Mouse (Mus musculus) neural tube, embryonic 14.5 days (tissue): Measurements from ENCODE around the gene Smco4. TPM values are rescaled to one million over a fixed set of nuclear protein-coding genes. Genes with fewer than 3 reads are reported as not detected.

Source experiments
- ATAC-seq: fragments of 200-750 bp; cut with Nextera tagmentation; 2 replicates; pipeline ENCODE4 v1.8.0; 2017; ENCODE audit warnings: low read depth, mild to moderate bottlenecking, moderate TSS enrichment, moderate library complexity
- H3K27ac ChIP-seq: fragments of 300-500 bp; sonication (generic); 2 replicates; pipeline ENCODE4 v1.5.1; 2014; ENCODE audit warnings: low read depth, mild to moderate bottlenecking, control low read depth, low read length, moderate library complexity, mixed read lengths
- H3K27me3 ChIP-seq: fragments of 300-500 bp; sonication (generic); 2 replicates; pipeline ENCODE4 v1.6.1; 2014; ENCODE audit warnings: low read length; ENCODE audit not compliant: control insufficient read depth, insufficient read depth
- H3K36me3 ChIP-seq: fragments of 300-500 bp; sonication (generic); 2 replicates; pipeline ENCODE4 v1.6.1; 2014; ENCODE audit warnings: low read length, mixed read lengths; ENCODE audit not compliant: control insufficient read depth, insufficient read depth
- H3K4me1 ChIP-seq: fragments of 300-500 bp; sonication (generic); 2 replicates; pipeline ENCODE4 v1.6.1; 2014; ENCODE audit warnings: low read length; ENCODE audit not compliant: control insufficient read depth, insufficient read depth
- H3K4me2 ChIP-seq: fragments of 300-500 bp; sonication (generic); 2 replicates; pipeline ENCODE4 v1.6.1; 2014; ENCODE audit warnings: mild to moderate bottlenecking, low read depth, low read length, control low read depth
- H3K4me3 ChIP-seq: fragments of 300-500 bp; sonication (generic); 2 replicates; pipeline ENCODE4 v1.5.1; 2014; ENCODE audit warnings: low read depth, low read length, control low read depth, mixed read lengths
- H3K9ac ChIP-seq: fragments of 300-500 bp; sonication (generic); replicated peaks from 2 replicates; pipeline ENCODE4 v1.6.1; 2014; ENCODE audit warnings: low read depth, mild to moderate bottlenecking, control low read depth, low read length, mixed read lengths
- H3K9me3 ChIP-seq: fragments of 300-500 bp; sonication (generic); 2 replicates; pipeline ENCODE4 v1.6.1; 2016; ENCODE audit warnings: low read length; ENCODE audit not compliant: control insufficient read depth
- WGBS: fragments of 180-500 bp; shearing (Covaris S2); extraction: QIAGEN DNeasy Blood & Tissue Kit; methylation state at CpG from one replicate; pipeline ENCODE4 v1.1.7; 2014; 5-methylcytosine and 5-hydroxymethylcytosine counted together
- polyA plus RNA-seq: library from polyadenylated mRNA; unstranded; fragments of >200 nt; fragmentation: Nextera tagmentation; extraction: Ambion mirVana; gene quantifications from 2 replicates; pipeline ENCODE4 v1.2.1, GENCODE M21; 2014

Smco4 gene
- 1.6 TPM in 2 replicates for polyA plus RNA-seq

DNA sequence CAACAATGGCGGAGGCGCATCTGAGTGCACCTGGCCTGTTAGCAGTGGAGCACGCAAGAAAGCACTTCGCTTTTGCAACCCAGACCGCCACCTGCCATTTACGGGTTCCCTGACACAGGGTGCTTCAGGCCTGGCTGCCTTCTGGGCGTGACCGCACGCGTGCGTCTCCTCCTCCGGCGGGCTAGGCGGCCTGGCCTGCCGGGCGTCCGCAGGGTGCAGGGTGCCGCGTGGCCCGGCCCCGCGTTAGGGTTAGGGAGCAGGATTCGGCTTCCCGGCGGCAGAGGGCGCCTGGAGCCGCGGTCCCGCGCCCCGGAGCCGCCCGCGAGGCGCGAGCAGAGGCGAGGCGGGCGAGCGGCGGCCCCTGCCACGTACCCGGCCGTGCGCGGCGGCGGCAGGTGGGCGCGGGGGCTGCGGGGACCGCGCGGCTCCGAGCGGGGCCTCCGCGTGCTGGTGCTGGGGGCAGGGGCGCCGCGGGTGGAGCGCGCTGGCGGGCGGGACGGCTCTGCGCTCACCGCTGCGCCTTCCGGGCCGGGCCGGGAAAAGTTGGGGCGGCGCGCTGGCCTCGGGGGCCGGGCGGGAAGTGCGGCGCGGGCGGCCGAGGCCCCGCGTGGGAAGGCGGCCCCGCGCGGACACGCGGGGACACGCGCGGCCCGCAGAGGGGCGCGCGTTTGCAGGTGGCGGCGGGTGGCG, at the start of gene Smco4:
Smco4 (plus strand) TSS at position 198 of the 690 bp plus-strand sequence.
- ATAC-seq: peak; percentile 91
- H3K4me2 ChIP-seq: peak within 1 kb of the TSS; percentile 95
- H3K9me3 ChIP-seq: no peaks in the 10 kb centered on the region
- H3K27me3 ChIP-seq: no peaks in the 10 kb centered on the region
- peak within 1 kb of the TSS; percentile 34; the same call in 1 of the 2 replicates for H3K27ac ChIP-seq
- H3K4me3 ChIP-seq: peak within 1 kb of the TSS; percentile 77
- H3K9ac ChIP-seq: peak within 1 kb of the TSS; percentile 76
- WGBS: under 1% methylated on average over 80 of the region's 101 CpGs
- no peaks in the 10 kb centered on the region for H3K36me3 ChIP-seq
- H3K4me1 ChIP-seq: peaks cover 4% of the 10 kb centered on the region; the same call in 1 of the 2 replicates

GRCm38 (mm10) chr9:15447397-15447796, 45.8 kb upstream of the Smco4 start:
- WGBS: 83% methylated on average over 2 of the region's 2 CpGs
- H3K4me1 ChIP-seq: 0 out of 2 replicates have a peak, but pooled peaks cover 5% of the 10 kb centered on the region
- no peaks in the 10 kb centered on the region for H3K9me3 ChIP-seq
- no peak for ATAC-seq
- H3K36me3 ChIP-seq: no peaks in the 10 kb centered on the region
- no peak overlapping the region for H3K4me2 ChIP-seq
- H3K27ac ChIP-seq: no peak overlapping the region
- no peaks in the 10 kb centered on the region for H3K27me3 ChIP-seq
- no peak overlapping the region for H3K9ac ChIP-seq
- H3K4me3 ChIP-seq: no peak overlapping the region

DNA sequence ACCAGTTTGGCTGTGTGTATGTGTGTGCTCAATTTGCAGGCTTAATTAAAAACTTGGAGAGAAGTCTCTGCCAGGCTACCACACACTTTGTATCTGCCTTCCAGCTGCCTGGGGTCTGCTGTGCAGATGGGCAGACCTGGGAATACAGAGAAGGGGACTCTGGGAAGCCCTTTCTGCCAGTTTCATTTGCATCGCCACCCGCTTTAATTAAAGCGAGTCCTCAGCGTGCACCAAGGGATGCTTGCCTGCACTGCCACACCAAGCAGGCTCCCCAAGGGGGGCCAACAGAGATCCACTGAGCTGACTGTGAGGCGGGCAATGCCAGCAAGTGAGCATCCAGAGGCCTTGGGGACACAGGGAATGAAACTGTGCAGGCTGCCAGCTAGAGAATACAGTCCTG, 42.3 kb upstream of the Smco4 start:
- no peak overlapping the region for H3K9ac ChIP-seq
- WGBS: 54% methylated on average over 5 of the region's 5 CpGs

GRCm38 (mm10) chr9:15472256-15472655, 21.0 kb upstream of the Smco4 start:
- ATAC-seq: no peak
- Histone ChIP-seq H3K9ac (no peak overlapping the region), H3K4me2 (no peak overlapping the region), H3K36me3 (no peaks in the 10 kb centered on the region), H3K27me3 (no peaks in the 10 kb centered on the region), H3K9me3 (no peaks in the 10 kb centered on the region), H3K27ac (no peak overlapping the region), H3K4me1 (no peaks in the 10 kb centered on the region), H3K4me3 (no peak overlapping the region)
- WGBS: 67% methylated on average over 4 of the region's 4 CpGs

More for the DNA sequence above, 42.3 kb upstream of the Smco4 start:
- no peak overlapping the region for H3K4me2 ChIP-seq
- no peaks in the 10 kb centered on the region for H3K36me3 ChIP-seq
- no peak overlapping the region for H3K4me3 ChIP-seq
- peak; percentile 31; the same call in 1 of the 2 replicates for ATAC-seq
- H3K9me3 ChIP-seq: no peaks in the 10 kb centered on the region
- H3K27me3 ChIP-seq: no peaks in the 10 kb centered on the region
- H3K4me1 ChIP-seq: 0 out of 2 replicates have a peak, but pooled peaks cover 5% of the 10 kb centered on the region
- no peak overlapping the region for H3K27ac ChIP-seq

- no peaks in the 10 kb centered on the region for H3K27me3 ChIP-seq
- H3K27ac ChIP-seq: no peak overlapping the region
- 96% methylated on average over 1 of the region's 1 CpGs for WGBS
- H3K4me1 ChIP-seq: no peaks in the 10 kb centered on the region
- no peaks in the 10 kb centered on the region for H3K9me3 ChIP-seq
- H3K9ac ChIP-seq: no peak overlapping the region
- H3K4me3 ChIP-seq: no peak overlapping the region
- H3K36me3 ChIP-seq: no peaks in the 10 kb centered on the region
- H3K4me2 ChIP-seq: no peak overlapping the region
- no peak for ATAC-seq
Observed at GRCm38 (mm10) chr9:15473206-15473605, 20.0 kb upstream of the Smco4 start.

DNA sequence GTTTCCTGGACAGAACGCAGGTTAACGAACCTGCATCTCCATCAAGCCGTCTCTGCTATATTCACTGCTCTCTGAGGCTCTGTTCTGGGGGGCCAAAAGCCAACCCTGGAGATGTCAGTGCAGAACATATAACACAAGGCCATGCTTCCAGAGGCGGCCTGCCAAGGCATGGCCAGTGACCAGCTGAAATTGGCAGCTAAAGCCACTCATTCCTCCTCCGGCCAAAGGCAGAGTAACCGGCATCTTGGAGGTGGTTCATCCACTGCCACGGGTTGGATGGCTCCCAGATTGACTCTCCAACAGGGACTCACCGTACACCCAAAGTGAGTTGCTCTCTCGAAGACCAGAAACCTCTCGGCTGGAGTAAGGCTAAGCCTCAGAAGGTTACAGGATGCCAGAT, 15.7 kb upstream of the Smco4 start:
- no peak for ATAC-seq
- no peaks in the 10 kb centered on the region for H3K4me1 ChIP-seq
- H3K4me2 ChIP-seq: no peak overlapping the region
- no peak overlapping the region for H3K9ac ChIP-seq
- H3K27me3 ChIP-seq: no peaks in the 10 kb centered on the region
- H3K36me3 ChIP-seq: no peaks in the 10 kb centered on the region
- 91% methylated on average over 10 of the region's 10 CpGs for WGBS
- H3K9me3 ChIP-seq: no peaks in the 10 kb centered on the region
- no peak overlapping the region for H3K27ac ChIP-seq
- no peak overlapping the region for H3K4me3 ChIP-seq

DNA sequence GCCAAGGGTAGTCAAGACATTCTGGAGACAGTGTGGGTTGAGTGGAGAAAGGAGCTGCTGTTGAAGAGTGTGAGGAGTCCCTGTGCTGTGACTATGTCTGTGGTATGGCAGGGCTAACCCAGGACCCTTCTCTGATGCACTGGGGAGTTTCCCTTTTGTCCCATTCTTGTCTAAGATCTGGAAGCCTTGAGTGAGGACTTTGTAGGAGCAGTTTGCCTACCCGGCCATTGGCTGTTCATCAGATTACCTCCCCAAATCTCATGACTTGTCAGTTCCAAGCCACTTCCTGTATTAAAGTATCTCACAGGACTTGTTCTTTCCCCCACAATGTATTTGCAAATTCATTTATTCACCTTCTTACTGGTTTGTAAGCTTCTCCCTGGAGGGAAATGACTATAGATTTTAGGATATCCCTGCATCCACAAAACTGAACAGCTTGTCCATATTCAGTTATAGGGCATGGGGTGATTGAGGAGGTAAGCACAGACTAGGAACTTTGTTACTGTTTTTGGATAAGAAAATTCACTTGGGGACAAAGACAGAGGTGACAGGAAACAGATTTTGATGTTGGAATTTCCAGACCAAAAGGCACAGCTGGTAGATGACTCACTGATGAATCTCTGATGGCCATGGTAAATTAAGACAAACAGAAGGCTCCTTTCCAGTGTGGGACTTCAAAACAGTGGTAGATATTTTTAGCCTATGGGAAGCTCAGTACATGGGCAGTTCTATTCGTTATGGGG, 5.4 kb upstream of the Smco4 start:
- Histone ChIP-seq H3K27ac (no peak overlapping the region), H3K4me3 (no peak overlapping the region), H3K9ac (no peak overlapping the region), H3K4me2 (no peak overlapping the region), H3K27me3 (no peaks in the 10 kb centered on the region), H3K36me3 (no peaks in the 10 kb centered on the region), H3K9me3 (no peaks in the 10 kb centered on the region), H3K4me1 (no peaks in the 10 kb centered on the region)
- WGBS: 64% methylated on average over 2 of the region's 2 CpGs
- ATAC-seq: no peak

DNA sequence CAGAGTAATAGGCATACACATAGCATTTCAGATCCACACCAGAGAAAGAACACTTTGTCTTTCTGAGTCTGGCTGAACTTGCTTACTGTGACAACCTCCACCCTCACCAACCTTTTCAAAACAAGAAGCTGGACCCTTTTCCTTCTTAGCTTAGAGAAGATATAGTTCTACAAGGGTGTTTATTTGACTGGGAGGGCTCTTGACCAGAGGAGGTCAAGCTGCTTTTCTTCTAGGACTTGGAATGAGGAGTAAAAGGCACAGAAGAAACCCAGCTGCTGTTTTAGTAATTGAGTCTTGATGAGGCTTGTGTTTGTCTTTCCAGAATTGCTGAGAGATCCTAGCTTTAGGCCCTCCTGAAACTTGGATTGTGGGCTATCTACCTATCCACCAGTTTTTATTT, 3.9 kb upstream of the Smco4 start:
- Histone ChIP-seq H3K4me2 (no peak overlapping the region), H3K4me3 (no peak overlapping the region)

More for the DNA sequence above, 3.9 kb upstream of the Smco4 start:
- no peaks in the 10 kb centered on the region for H3K27me3 ChIP-seq
- no peaks in the 10 kb centered on the region for H3K9me3 ChIP-seq
- no peak overlapping the region for H3K9ac ChIP-seq
- no peak overlapping the region for H3K27ac ChIP-seq
- H3K36me3 ChIP-seq: no peaks in the 10 kb centered on the region
- no peaks in the 10 kb centered on the region for H3K4me1 ChIP-seq
- ATAC-seq: no peak
